Mouse (Mus musculus) forebrain, embryonic 15.5 days (tissue): Measurements from ENCODE around the gene Tcam1. TPM values are rescaled to one million over a fixed set of nuclear protein-coding genes. Genes with fewer than 3 reads are reported as not detected.

Experiments used
- ATAC-seq: fragments of 200-750 bp; cut with Nextera tagmentation; replicated peaks from 2 replicates; pipeline ENCODE4 v1.8.0; 2017; ENCODE audit warnings: mild to moderate bottlenecking, moderate TSS enrichment, moderate library complexity
- H3K27ac ChIP-seq: fragments of 300-500 bp; sonication (generic); replicated peaks from 2 replicates; pipeline ENCODE4 v1.5.1; 2015; ENCODE audit warnings: mild to moderate bottlenecking, inconsistent platforms
- H3K27me3 ChIP-seq: fragments of 300-500 bp; sonication (generic); 2 replicates; pipeline ENCODE4 v1.6.1; 2015; ENCODE audit warnings: inconsistent platforms
- H3K36me3 ChIP-seq: fragments of 300-500 bp; sonication (generic); 2 replicates; pipeline ENCODE4 v1.6.1; 2015; ENCODE audit warnings: mild to moderate bottlenecking, inconsistent platforms
- H3K4me1 ChIP-seq: fragments of 300-500 bp; sonication (generic); 2 replicates; pipeline ENCODE4 v1.6.1; 2015; ENCODE audit warnings: inconsistent platforms
- H3K4me2 ChIP-seq: fragments of 300-500 bp; sonication (generic); replicated peaks from 2 replicates; pipeline ENCODE4 v1.6.1; 2015; ENCODE audit warnings: mild to moderate bottlenecking, inconsistent platforms
- H3K4me3 ChIP-seq: fragments of 300-500 bp; sonication (generic); 2 replicates; pipeline ENCODE4 v1.5.1; 2015; ENCODE audit warnings: mild to moderate bottlenecking, inconsistent platforms
- H3K9ac ChIP-seq: fragments of 300-500 bp; sonication (generic); replicated peaks from 2 replicates; pipeline ENCODE4 v1.6.1; 2015; ENCODE audit warnings: mild to moderate bottlenecking, inconsistent platforms
- H3K9me3 ChIP-seq: fragments of 300-500 bp; sonication (generic); 2 replicates; pipeline ENCODE4 v1.6.1; 2016; ENCODE audit warnings: inconsistent platforms
- WGBS: fragments of 180-500 bp; shearing (Covaris S2); methylation state at CpG from one replicate; pipeline ENCODE4 v1.1.7; 2015; ENCODE audit warnings: mixed read lengths; 5-methylcytosine and 5-hydroxymethylcytosine counted together
- polyA plus RNA-seq: library from polyadenylated mRNA; unstranded; fragments of >200 nt; fragmentation: Nextera tagmentation; extraction: Ambion mirVana; gene quantifications from 2 replicates; pipeline ENCODE4 v1.2.1, GENCODE M21; 2015

Gene Tcam1
- polyA plus RNA-seq, 1 experiment from 2014 or later: 0.10 TPM

DNA sequence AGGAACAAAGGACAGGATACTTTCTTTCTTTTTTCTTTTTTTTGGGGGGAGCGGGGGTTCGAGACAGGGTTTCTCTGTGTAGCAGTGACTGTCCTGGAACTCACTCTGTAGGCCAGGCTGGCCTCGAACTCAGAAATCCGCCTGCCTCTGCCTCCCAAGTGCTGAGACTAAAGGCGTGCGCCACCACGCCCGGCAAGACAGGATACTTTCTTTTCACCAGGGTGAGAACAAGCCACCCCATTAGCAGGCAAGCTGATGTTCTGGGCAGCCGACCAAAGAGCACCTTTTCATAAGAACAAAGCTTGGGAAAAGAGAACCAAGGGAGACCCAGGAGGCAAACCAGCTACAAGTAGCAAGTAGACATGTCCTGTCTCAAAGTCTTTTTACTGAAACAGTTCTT is 30.3 kb downstream of the Tcam1 start:
- H3K4me1 ChIP-seq: no peaks in the 10 kb centered on the region
- no peak overlapping the region for H3K4me2 ChIP-seq
- WGBS: 72% methylated on average over 9 of the region's 9 CpGs
- H3K4me3 ChIP-seq: no peak overlapping the region
- no peak overlapping the region for H3K27ac ChIP-seq
- no peak for ATAC-seq
- no peaks in the 10 kb centered on the region for H3K9me3 ChIP-seq
- no peak overlapping the region for H3K9ac ChIP-seq
- H3K27me3 ChIP-seq: no peaks in the 10 kb centered on the region
- no peaks in the 10 kb centered on the region for H3K36me3 ChIP-seq

DNA sequence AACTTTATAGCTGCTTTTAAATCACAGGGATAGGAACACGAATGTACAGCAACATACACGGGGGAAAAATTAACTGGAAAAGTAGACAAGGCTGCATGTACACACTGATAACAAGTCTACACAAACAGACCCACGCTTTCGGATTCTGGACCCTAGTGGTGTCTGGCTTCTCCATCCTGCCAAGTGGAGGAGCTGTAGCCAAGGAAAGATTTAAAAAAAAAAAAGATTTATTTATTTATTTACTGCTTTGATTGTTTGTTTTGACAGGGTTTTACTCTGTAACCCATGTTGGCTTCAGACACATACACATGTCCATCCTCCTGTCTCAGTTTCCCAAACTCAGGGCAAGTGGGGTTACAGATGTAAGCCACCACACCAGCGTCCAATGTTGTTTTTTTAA is 31.0 kb downstream of the Tcam1 start:
- 78% methylated on average over 5 of the region's 5 CpGs for WGBS
- Histone ChIP-seq H3K27ac (no peak overlapping the region), H3K4me1 (no peaks in the 10 kb centered on the region), H3K27me3 (no peaks in the 10 kb centered on the region), H3K4me2 (no peak overlapping the region), H3K9me3 (no peaks in the 10 kb centered on the region), H3K4me3 (no peak overlapping the region), H3K36me3 (no peaks in the 10 kb centered on the region), H3K9ac (no peak overlapping the region)
- ATAC-seq: no peak

DNA sequence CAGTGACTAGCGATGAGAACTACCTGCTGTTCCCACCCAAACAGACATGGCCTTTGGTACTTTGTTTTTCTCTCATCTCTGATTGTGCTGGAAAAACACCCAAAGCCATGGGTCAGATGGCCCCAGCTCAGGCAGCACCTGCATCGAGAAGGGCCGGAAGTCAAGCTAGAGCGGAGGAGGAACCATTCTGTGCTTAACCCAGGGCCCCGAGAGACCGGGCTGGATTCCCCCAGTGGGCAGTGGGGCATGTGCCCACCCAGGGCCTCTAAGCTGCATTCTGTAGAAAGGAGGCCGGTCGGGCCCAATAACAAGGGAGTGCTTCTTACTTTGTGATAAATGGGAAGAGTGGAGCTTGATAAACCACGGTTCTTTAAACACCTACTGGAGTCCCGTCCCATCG is 31.7 kb downstream of the Tcam1 start:
- Histone ChIP-seq H3K4me1 (no peaks in the 10 kb centered on the region), H3K9me3 (no peaks in the 10 kb centered on the region), H3K27me3 (no peaks in the 10 kb centered on the region), H3K36me3 (no peaks in the 10 kb centered on the region), H3K27ac (no peak overlapping the region), H3K9ac (no peak overlapping the region), H3K4me3 (no peak overlapping the region), H3K4me2 (no peak overlapping the region)
- 86% methylated on average over 11 of the region's 11 CpGs for WGBS
- ATAC-seq: no peak

DNA sequence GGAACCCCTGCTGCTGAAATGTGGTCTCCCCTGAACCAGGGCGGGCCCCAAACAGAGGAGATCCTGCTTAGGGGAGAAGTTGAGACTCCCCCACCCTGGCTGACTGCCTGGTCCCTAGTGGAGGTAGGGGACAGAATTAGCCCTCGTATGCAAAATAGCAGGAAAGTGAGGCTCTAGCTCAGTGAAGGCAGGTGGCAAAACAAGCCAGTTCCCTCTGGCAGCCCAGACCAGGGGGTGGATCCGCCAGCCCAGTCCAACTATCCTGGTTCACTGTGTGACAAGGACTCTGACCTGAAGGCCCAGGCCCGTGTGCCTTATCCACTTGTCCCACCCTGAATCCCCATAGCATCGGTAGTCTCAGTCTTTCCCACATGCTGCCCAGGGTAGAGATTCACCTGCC is 33.7 kb downstream of the Tcam1 start:
- H3K27me3 ChIP-seq: no peaks in the 10 kb centered on the region
- no peak for ATAC-seq
- no peak overlapping the region for H3K27ac ChIP-seq
- no peaks in the 10 kb centered on the region for H3K36me3 ChIP-seq
- H3K4me2 ChIP-seq: no peak overlapping the region
- no peaks in the 10 kb centered on the region for H3K4me1 ChIP-seq
- H3K4me3 ChIP-seq: no peak overlapping the region
- H3K9ac ChIP-seq: no peak overlapping the region
- H3K9me3 ChIP-seq: no peaks in the 10 kb centered on the region
- 69% methylated on average over 5 of the region's 5 CpGs for WGBS

DNA sequence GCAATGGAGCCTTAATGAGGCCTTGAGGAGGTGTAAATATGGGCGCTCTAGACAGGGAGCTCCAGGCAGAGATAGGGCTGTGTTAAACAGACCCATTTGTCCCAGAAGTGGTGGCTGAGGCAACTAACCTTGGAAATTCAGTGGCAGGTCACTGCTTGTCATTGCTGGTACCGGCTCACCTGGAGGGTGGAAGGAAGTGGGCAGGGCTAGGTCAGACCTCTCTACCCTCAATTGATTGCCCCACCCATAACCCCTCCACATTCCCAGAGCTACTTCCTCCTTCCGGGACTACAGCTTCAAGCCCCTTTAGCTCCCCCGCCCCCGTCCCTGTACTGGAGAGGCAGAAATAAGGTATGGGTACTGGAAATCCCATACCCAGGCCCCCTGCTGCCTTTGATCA is 37.1 kb downstream of the Tcam1 start:
- Histone ChIP-seq H3K9me3 (no peaks in the 10 kb centered on the region), H3K27me3 (no peaks in the 10 kb centered on the region), H3K36me3 (no peaks in the 10 kb centered on the region), H3K4me2 (no peak overlapping the region), H3K27ac (no peak overlapping the region), H3K9ac (no peak overlapping the region), H3K4me1 (no peaks in the 10 kb centered on the region), H3K4me3 (no peak overlapping the region)
- ATAC-seq: no peak
- WGBS: 86% methylated on average over 5 of the region's 5 CpGs

DNA sequence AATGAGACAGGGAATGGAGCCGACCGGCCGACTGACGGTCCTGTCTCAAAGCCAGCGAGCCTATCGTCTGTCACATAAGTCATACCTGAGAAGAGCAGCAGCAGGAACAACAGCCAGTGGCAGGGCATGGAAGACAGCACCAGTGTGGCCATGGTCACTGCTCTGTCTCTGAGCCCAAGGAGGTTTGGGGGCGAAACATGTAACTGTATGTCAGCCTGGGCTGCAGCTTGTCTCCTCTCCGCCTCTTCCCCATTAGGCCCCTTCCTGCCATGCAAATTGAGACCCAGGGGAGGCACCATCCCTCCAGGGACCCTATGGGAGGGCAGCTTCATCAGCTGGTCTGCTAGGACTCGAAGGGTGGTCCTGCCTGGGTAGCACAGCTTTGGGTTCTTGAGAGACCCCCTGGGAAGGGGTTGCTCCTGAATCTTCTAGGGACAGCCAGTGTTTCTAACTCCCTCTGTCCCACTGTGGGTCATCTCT is 37.9 kb downstream of the Tcam1 start, which contains the start of gene Cd79b:
Cd79b (minus strand) TSS at position 430 of the 480 bp plus-strand sequence.
- H3K27ac ChIP-seq: no peak within 1 kb of the TSS
- H3K4me3 ChIP-seq: no peak within 1 kb of the TSS
- H3K27me3 ChIP-seq: no peaks in the 10 kb centered on the region
- H3K36me3 ChIP-seq: no peaks in the 10 kb centered on the region
- H3K9ac ChIP-seq: no peak within 1 kb of the TSS
- 76% methylated on average over 9 of the region's 9 CpGs for whole genome bisulfite sequencing
- no peaks in the 10 kb centered on the region for H3K4me1 ChIP-seq
- H3K9me3 ChIP-seq: no peaks in the 10 kb centered on the region
- ATAC-seq: no peak
- no peak within 1 kb of the TSS for H3K4me2 ChIP-seq

DNA sequence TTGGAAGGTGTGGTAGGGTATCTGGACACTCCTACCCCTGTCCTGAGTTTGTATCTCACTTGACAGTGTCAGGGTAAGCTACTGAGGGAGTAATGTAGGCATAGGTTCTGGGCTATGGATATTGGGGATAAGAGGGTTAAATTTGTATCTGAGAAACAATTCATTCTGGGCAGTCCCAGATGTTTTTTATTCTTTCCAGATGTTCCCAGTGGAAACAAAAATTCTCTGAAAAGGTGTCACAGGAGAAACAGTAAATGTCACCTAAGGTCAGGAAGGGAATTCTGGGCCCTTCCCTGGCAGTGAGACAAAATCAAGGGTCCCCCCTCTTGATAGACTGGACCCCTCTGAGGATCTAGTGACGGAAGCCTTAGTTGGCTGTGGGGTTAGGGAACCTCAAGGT is 39.9 kb downstream of the Tcam1 start:
- H3K4me3 ChIP-seq: no peak overlapping the region
- H3K9me3 ChIP-seq: no peaks in the 10 kb centered on the region
- H3K9ac ChIP-seq: no peak overlapping the region
- no peak overlapping the region for H3K4me2 ChIP-seq
- no peaks in the 10 kb centered on the region for H3K4me1 ChIP-seq
- no peaks in the 10 kb centered on the region for H3K27me3 ChIP-seq
- H3K36me3 ChIP-seq: no peaks in the 10 kb centered on the region
- ATAC-seq: no peak
- WGBS: 57% methylated on average over 1 of the region's 1 CpGs
- no peak overlapping the region for H3K27ac ChIP-seq

DNA sequence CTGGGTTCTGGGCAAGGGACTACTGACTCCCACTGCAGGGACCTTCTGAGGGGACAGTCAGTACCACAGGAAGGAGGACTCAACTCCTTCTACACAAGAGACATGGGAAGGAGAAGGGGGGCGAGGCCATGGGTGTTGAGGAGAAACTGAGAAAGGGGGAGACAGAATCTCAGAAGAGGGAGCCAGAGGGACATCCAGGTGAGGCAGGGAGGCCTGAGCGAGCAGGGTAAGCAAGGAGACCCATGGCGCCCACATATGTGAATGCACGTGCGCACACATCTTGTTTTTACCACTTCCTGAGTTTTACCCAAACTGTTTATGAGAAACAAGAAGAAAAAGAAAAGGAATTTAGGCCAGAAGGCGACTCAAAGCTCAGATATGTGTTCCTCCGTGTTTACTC is 41.3 kb downstream of the Tcam1 start:
- Histone ChIP-seq H3K36me3 (no peaks in the 10 kb centered on the region), H3K27me3 (no peaks in the 10 kb centered on the region), H3K4me1 (no peaks in the 10 kb centered on the region), H3K9ac (no peak overlapping the region), H3K9me3 (no peaks in the 10 kb centered on the region), H3K4me2 (no peak overlapping the region), H3K4me3 (no peak overlapping the region), H3K27ac (no peak overlapping the region)
- no peak for ATAC-seq
- WGBS: 85% methylated on average over 7 of the region's 7 CpGs

DNA sequence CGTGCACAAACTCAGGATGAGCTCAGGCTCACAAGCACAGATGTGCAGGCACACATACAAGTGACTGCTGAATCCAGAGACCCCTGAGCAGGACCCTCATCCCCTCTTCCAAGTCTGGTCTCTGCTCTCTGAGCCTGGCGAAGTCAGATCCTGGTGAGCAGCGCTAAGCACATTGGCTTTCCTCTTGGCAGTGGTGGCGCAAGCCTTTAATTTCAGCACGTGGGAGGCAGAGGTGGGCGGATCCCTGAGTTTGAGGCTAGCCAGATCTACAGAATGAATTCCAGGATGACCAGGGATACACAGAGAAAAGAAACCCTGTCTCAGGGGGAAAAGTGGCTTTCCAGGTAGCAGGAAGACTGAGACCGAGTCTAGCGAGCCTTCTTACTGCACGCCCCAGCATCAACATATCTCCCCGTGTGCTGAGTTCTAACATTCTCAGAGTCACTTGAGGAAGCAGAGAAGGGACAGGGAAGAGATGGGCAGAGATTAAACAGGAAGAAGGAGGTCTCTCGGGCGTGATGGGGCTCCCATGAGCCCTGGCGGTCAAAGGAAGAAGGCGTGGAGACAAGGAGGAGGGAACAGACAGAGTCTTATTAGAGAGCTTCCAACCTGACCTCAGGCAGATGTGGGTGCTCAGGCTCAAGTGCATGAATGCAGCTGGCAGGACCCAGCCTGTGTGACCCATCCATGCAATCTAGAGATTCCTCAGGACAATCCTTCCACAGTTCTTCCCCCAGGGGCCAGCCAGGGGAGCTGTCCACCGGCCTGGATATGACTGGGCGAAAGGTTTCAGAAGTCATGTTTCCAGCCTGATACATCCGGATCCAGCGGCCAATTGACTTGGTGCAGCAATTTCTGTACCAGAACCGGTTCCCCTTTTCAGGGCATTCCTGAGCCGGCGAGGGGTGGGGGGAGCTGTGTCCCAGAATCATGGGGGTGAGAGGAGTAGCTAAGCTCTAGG is 42.2 kb downstream of the Tcam1 start:
- Histone ChIP-seq H3K4me3 (no peak overlapping the region), H3K9ac (no peak overlapping the region), H3K36me3 (no peaks in the 10 kb centered on the region), H3K4me2 (no peak overlapping the region), H3K9me3 (no peaks in the 10 kb centered on the region), H3K4me1 (no peaks in the 10 kb centered on the region), H3K27ac (no peak overlapping the region), H3K27me3 (no peaks in the 10 kb centered on the region)
- 82% methylated on average over 21 of the region's 21 CpGs for WGBS
- no peak for ATAC-seq

DNA sequence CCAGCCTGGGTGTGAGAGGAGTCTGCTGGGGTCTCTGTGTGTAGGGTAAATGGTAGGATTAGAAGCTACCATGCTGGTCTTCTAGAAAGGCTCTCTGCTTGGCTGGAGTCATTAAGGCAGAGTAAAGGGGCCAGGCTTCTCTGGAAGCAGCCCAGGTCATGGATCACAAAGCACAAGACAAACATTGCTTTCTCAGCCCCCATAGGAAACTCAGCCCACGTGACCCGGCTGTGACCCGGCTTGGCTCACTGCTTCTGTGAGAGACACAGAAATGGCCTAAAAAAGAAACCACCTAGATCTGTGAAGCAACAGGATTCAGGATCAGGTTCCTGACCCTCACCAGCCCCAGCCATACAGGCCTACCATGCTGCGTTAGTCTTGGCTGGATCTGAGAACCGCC is 48.4 kb downstream of the Tcam1 start:
- no peak for ATAC-seq
- H3K27ac ChIP-seq: no peak overlapping the region
- no peaks in the 10 kb centered on the region for H3K36me3 ChIP-seq
- H3K4me2 ChIP-seq: no peak overlapping the region
- no peaks in the 10 kb centered on the region for H3K4me1 ChIP-seq
- no peak overlapping the region for H3K9ac ChIP-seq
- H3K27me3 ChIP-seq: no peaks in the 10 kb centered on the region
- WGBS: 72% methylated on average over 5 of the region's 5 CpGs
- no peaks in the 10 kb centered on the region for H3K9me3 ChIP-seq
- no peak overlapping the region for H3K4me3 ChIP-seq

DNA sequence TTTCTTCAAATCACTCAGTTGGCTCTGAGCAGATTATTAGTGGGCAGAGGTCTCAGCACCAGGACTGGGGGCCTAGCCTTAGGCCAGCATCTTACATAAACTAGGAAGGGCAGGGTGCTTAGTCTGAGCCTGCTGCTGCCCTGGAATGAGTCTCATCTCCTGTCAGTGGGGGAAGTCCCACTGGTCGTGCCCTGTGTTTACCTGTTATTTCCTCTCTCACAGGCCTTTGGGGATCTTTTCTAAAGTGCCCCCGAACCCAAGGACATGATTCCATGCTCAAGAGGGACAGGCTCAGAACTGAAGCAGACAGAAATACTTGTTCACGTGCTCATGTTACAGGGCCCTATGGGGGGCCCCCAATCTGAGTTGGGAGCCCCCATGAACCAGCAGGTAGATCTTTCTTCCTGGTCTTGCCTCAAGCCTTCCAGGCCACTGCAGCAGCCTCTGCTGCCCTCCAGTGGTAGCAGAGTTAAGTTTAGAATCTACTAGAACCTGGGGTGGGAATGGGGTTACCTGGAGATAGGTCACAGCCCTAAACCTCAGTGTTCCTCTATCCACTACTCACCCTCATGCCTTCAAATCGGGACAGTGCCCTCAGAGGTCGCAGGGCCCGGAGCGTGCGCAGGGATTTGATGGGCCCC is 49.2 kb downstream of the Tcam1 start:
- Histone ChIP-seq H3K9me3 (no peaks in the 10 kb centered on the region), H3K36me3 (no peaks in the 10 kb centered on the region), H3K27me3 (no peaks in the 10 kb centered on the region), H3K4me3 (no peak overlapping the region), H3K27ac (no peak overlapping the region), H3K4me1 (no peaks in the 10 kb centered on the region), H3K9ac (no peak overlapping the region), H3K4me2 (no peak overlapping the region)
- 71% methylated on average over 8 of the region's 8 CpGs for WGBS
- ATAC-seq: no peak

DNA sequence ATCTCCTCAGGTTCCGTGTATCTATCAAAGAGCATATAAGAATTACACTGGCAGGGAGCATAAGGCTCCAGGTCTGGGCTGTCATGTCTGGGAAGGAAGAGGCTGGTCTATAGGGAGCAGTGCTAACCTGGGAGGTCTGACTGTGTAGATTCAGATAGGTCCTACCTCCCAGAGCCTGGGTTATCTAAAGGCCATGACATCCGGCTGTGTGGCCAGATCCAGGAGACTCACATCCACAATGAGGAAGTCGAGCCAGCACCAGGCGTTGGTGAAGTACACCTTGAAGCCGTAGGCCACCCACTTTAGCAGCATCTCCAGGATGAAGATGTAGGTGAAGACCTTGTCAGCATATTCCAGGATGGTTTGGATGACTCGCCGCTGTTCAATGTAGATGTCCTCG is 50.0 kb downstream of the Tcam1 start:
- H3K4me1 ChIP-seq: no peaks in the 10 kb centered on the region
- no peak overlapping the region for H3K9ac ChIP-seq
- WGBS: 88% methylated on average over 8 of the region's 8 CpGs
- no peaks in the 10 kb centered on the region for H3K9me3 ChIP-seq
- no peak overlapping the region for H3K27ac ChIP-seq
- no peaks in the 10 kb centered on the region for H3K36me3 ChIP-seq
- no peak overlapping the region for H3K4me2 ChIP-seq
- H3K4me3 ChIP-seq: no peak overlapping the region
- no peaks in the 10 kb centered on the region for H3K27me3 ChIP-seq
- no peak for ATAC-seq
